Mouse (Mus musculus) heart, adult 2 months (tissue): ENCODE measurements around the gene Mtor. TPM values are rescaled to one million over a fixed set of nuclear protein-coding genes. Genes with fewer than 3 reads are reported as not detected.

Source experiments
- DNase-seq, 2 experiments: peaks; one replicate each; pipeline ENCODE4 v3.0.0; 2021
- H3K27ac ChIP-seq: fragments of 200-600 bp; 2 replicates; pipeline ENCODE4 v1.8.1; 2022
- H3K27me3 ChIP-seq: fragments of 200-500 bp; 2 replicates; pipeline ENCODE4 v1.6.1; 2012; ENCODE audit warnings: mild to moderate bottlenecking, low read length, inconsistent platforms, mixed read lengths; ENCODE audit not compliant: control insufficient read depth, insufficient read depth
- H3K36me3 ChIP-seq: fragments of 200-500 bp; 2 replicates; pipeline ENCODE4 v1.6.1; 2012; ENCODE audit warnings: low read length, inconsistent platforms; ENCODE audit not compliant: control insufficient read depth, insufficient read depth
- H3K4me1 ChIP-seq: fragments of 200-500 bp; 2 replicates; pipeline ENCODE4 v1.6.1; 2011; ENCODE audit warnings: low read length; ENCODE audit not compliant: control insufficient read depth, insufficient read depth
- H3K4me3 ChIP-seq: fragments of 200-600 bp; 2 replicates; pipeline ENCODE4 v1.8.1; 2022
- H3K79me2 ChIP-seq: fragments of 200-500 bp; replicated peaks from 2 replicates; pipeline ENCODE4 v1.6.1; 2012; ENCODE audit warnings: mild to moderate bottlenecking, inconsistent platforms, low read length, moderate library complexity, mixed read lengths; ENCODE audit not compliant: control insufficient read depth, insufficient read depth
- H3K9ac ChIP-seq: fragments of 200-500 bp; 2 replicates; pipeline ENCODE4 v1.6.1; 2012; ENCODE audit warnings: low read depth, mild to moderate bottlenecking, control low read depth, inconsistent platforms, low read length, mixed read lengths
- CTCF ChIP-seq: fragments of 200-600 bp; IDR thresholded peaks from 2 replicates; pipeline ENCODE4 v1.8.1; 2022; ENCODE audit warnings: antibody characterized with exemption, mild to moderate bottlenecking, moderate library complexity
- EP300 ChIP-seq: fragments of 200-500 bp; IDR thresholded peaks from 2 replicates; pipeline ENCODE4 v1.6.1; 2011; ENCODE audit warnings: low read depth, low read length, control low read depth; ENCODE audit not compliant: insufficient read depth
- POLR2A ChIP-seq: fragments of 200-500 bp; IDR thresholded peaks from 2 replicates; pipeline ENCODE4 v1.6.1; 2011; ENCODE audit warnings: mild to moderate bottlenecking, low read depth, low read length, control low read depth; ENCODE audit not compliant: insufficient read depth
- WGBS: fragments of 180-500 bp; shearing (Covaris S2); methylation state at CpG from one replicate; pipeline ENCODE4 v1.1.7; 2018; 5-methylcytosine and 5-hydroxymethylcytosine counted together
- intact Hi-C: fragments of 180-260 bp; cut with DNase I; formaldehyde crosslinking; loops from one replicate; pipeline ENCODE4 v1.15.1; 2025
- polyA plus RNA-seq: library from polyadenylated mRNA; depleted of rRNA; stranded (reverse); fragments of >200 nt; gene quantifications from 2 replicates; pipeline ENCODE4 v1.2.3, GENCODE M21; 2012
- total RNA-seq, 2 experiments: library from RNA; stranded (reverse); gene quantifications; 2 replicates each; pipeline ENCODE4 v1.2.3; 2021

The Mtor gene
- total and polyA plus RNA-seq, 3 experiments = 18.6 to 49.7 (median 40.9) TPM

- Histone ChIP-seq H3K36me3 (no peaks in the 10 kb centered on the region), H3K79me2 (no peaks in the 10 kb centered on the region), H3K9ac (no peak overlapping the region), H3K4me3 (no peak overlapping the region), H3K27me3 (no peaks in the 10 kb centered on the region), H3K27ac (no peak overlapping the region), H3K4me1 (no peaks in the 10 kb centered on the region)
- TF ChIP-seq POLR2A = no peak
- no peak for TF ChIP-seq EP300
- no peak for TF ChIP-seq CTCF
- DNase-seq = no peak
- 97% methylated on average over 13 of the region's 13 CpGs for WGBS
- intact Hi-C loops = no loop called here
These were observed 14.3 kb downstream of the Mtor start for GRCm38 (mm10) chr4:148462717-148463116.

- intact Hi-C loops = no loop called here
- peak; percentile 69 for TF ChIP-seq CTCF
- TF ChIP-seq POLR2A = no peak
These were observed 15.0 kb downstream of the Mtor start for GRCm38 (mm10) chr4:148463208-148463960.

GRCm38 (mm10) chr4:148464301-148464700, 15.9 kb downstream of the Mtor start:
- H3K4me1 ChIP-seq = no peaks in the 10 kb centered on the region
- no peak overlapping the region for H3K4me3 ChIP-seq
- TF ChIP-seq POLR2A (no peak), CTCF (no peak), EP300 (no peak)
- H3K79me2 ChIP-seq = no peaks in the 10 kb centered on the region
- no peak overlapping the region for H3K9ac ChIP-seq
- no peaks in the 10 kb centered on the region for H3K27me3 ChIP-seq
- WGBS = 88% methylated on average over 12 of the region's 12 CpGs
- intact Hi-C loops = no loop called here
- no peak overlapping the region for H3K27ac ChIP-seq
- no peak for DNase-seq
- H3K36me3 ChIP-seq = no peaks in the 10 kb centered on the region

More at GRCm38 (mm10) chr4:148463208-148463960, 15.0 kb downstream of the Mtor start:
- H3K27me3 ChIP-seq = no peaks in the 10 kb centered on the region
- no peak overlapping the region for H3K27ac ChIP-seq
- no peak overlapping the region for H3K9ac ChIP-seq
- no peaks in the 10 kb centered on the region for H3K4me1 ChIP-seq
- WGBS = 62% methylated on average over 14 of the region's 14 CpGs
- no peak overlapping the region for H3K4me3 ChIP-seq
- H3K36me3 ChIP-seq = no peaks in the 10 kb centered on the region
- no peaks in the 10 kb centered on the region for H3K79me2 ChIP-seq
- DNase-seq = peak in 1 of 2 experiments; percentile 9

GRCm38 (mm10) chr4:148464869-148465268, 16.5 kb downstream of the Mtor start:
- no peak for DNase-seq
- H3K4me1 ChIP-seq = no peaks in the 10 kb centered on the region
- WGBS = 95% methylated on average over 12 of the region's 12 CpGs
- H3K9ac ChIP-seq = no peak overlapping the region
- TF ChIP-seq EP300 = no peak
- TF ChIP-seq CTCF = no peak
- TF ChIP-seq POLR2A = no peak
- no peak overlapping the region for H3K27ac ChIP-seq
- no peaks in the 10 kb centered on the region for H3K36me3 ChIP-seq
- intact Hi-C loops = no loop called here
- H3K4me3 ChIP-seq = no peak overlapping the region
- no peaks in the 10 kb centered on the region for H3K27me3 ChIP-seq
- no peaks in the 10 kb centered on the region for H3K79me2 ChIP-seq

- Histone ChIP-seq H3K27ac (no peak overlapping the region), H3K9ac (no peak overlapping the region), H3K36me3 (no peaks in the 10 kb centered on the region), H3K79me2 (no peaks in the 10 kb centered on the region), H3K4me1 (no peaks in the 10 kb centered on the region), H3K27me3 (no peaks in the 10 kb centered on the region), H3K4me3 (no peak overlapping the region)
- DNase-seq = no peak
- TF ChIP-seq CTCF = no peak
- no peak for TF ChIP-seq EP300
- no peak for TF ChIP-seq POLR2A
- intact Hi-C loops = no loop called here
- 86% methylated on average over 5 of the region's 5 CpGs for WGBS
These were observed 18.2 kb downstream of the Mtor start for GRCm38 (mm10) chr4:148466511-148467079.

GRCm38 (mm10) chr4:148468396-148468795, 20.0 kb downstream of the Mtor start:
- Histone ChIP-seq H3K27me3 (no peaks in the 10 kb centered on the region), H3K9ac (no peak overlapping the region), H3K4me1 (no peaks in the 10 kb centered on the region), H3K36me3 (no peaks in the 10 kb centered on the region), H3K4me3 (no peak overlapping the region), H3K79me2 (no peaks in the 10 kb centered on the region), H3K27ac (no peak overlapping the region)
- no peak for DNase-seq
- 92% methylated on average over 10 of the region's 10 CpGs for WGBS
- intact Hi-C loops = no loop called here
- no peak for TF ChIP-seq POLR2A
- no peak for TF ChIP-seq EP300
- TF ChIP-seq CTCF = no peak
